Mouse (Mus musculus): ENCODE data around the gene Sctr.
A peak's percentile ranks its signal among the peaks of the same experiment; 100 is the strongest.

Sctr gene

GRCm38 (mm10) chr1:120030474-120030873, 23.8 kb downstream of the Sctr start:
- DNase-seq = no peak

DNA sequence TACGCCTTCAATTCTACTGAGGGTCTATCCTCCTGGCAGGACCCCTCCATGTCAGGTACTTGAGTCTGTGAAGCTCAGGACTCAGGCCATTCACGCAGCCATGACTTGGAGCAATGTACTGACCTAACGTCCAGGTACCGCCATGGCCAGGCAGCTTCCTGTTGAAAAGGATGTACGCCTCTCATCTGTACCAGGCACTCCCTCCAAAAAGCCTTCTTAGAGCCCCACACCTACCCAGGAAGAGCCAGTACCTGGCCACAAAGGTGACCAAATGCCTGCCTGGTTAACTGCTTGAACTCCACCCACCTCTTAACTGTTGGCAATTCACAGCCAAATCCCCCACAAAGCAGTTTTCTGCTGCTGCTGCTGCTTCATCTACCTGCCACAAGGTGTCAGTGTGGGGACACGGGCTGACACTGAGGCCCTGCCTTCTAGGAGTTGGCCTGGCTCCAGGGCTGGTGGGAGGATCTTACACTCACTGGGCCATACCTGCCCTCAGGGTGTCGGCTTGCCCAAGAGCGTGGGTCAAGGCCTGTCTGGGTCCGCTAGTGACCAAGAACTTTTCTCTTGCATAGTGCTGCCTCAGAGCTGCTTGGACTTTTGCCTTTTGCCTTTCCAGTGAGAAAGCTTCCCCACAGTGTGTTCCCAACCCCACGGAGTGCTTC, 26.2 kb downstream of the Sctr start:
- DNase-seq = peak; percentile 42 to 55

DNA sequence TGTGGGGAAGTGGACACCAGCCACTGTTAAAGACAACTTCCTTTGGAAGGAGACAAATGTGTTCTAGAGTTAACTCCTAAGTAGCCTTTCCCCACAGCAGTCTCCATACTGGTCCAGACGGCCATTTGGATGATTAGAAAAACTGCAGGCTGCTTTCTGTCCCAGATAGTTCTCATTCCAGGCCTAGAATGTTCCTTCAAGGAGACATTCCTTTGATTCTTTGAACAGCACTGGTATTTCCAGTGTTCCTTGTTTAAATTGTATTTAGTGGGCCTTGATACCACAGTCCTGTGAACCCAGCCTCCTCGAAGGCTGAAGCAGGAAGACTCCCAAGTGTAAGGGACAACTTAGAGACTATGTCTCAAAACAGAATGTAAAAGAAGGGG, 26.8 kb downstream of the Sctr start:
- no peak for DNase-seq

DNA sequence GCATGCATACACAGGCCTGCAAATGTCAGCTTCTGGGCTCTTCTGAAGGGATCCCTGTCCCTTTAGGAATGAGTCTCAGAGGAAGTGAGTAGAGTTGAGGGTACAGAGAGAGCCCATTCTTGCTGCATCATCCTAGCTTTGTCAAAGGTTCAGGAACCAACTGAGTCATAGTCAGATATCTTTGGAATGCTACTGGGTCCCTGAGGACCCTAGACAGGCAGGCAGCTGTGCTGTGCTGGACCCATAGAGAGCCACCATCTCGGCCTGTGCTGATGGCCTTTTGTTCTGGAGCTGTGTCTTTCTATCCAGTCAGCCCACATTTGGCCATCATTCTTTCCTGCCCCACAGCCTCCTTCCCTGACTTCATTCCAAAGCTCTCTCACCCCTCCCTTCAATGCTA, 28.1 kb downstream of the Sctr start:
- no peak for DNase-seq

- no peak for DNase-seq
These were observed 28.9 kb downstream of the Sctr start for GRCm38 (mm10) chr1:120035456-120036034.

- DNase-seq = no peak
These were observed 30.5 kb downstream of the Sctr start for GRCm38 (mm10) chr1:120037021-120037683.

DNA sequence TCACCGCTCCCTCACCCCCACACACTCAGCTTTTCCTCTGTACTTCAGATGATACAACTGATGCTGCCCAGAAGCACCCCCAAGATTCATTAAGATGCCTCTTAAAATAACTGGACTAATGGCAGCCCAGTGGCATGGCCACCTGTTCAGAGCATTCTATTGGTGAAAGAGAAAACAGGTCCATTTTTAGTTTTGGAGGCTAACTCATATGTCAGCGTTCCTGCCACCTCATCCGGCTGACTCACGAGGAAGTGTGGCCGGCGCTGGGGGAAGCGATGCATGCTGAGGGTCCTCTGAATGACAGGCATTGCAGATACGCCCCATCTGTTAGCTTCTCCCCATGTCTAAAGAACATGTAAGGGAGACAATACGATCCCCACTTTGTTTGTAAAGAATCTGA, 31.9 kb downstream of the Sctr start:
- DNase-seq = no peak

GRCm38 (mm10) chr1:120042421-120042820, 35.7 kb downstream of the Sctr start:
- DNase-seq = no peak

DNA sequence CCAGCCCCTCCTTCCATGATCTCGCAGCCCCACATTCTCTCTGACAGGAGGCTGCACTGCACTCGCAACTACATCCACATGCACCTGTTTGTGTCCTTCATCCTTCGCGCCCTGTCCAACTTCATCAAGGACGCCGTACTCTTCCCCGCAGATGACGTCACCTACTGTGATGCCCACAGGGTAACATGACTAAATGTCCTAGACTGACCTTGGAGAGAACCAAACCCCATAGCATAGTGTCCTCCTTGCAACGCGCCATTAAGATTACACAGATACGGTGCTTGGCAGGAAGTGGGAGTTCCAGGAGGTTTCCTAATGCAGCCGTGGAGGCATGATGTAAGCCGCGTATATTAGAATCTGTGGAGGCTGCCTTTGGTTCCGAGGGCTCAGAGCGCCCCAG, 37.9 kb downstream of the Sctr start:
- no peak for DNase-seq

- DNase-seq = no peak
These were observed 40.6 kb downstream of the Sctr start for GRCm38 (mm10) chr1:120047325-120047724.

GRCm38 (mm10) chr1:120051070-120051469, 44.4 kb downstream of the Sctr start:
- DNase-seq = no peak

GRCm38 (mm10) chr1:120054997-120055396, 48.3 kb downstream of the Sctr start:
- no peak for DNase-seq

DNA sequence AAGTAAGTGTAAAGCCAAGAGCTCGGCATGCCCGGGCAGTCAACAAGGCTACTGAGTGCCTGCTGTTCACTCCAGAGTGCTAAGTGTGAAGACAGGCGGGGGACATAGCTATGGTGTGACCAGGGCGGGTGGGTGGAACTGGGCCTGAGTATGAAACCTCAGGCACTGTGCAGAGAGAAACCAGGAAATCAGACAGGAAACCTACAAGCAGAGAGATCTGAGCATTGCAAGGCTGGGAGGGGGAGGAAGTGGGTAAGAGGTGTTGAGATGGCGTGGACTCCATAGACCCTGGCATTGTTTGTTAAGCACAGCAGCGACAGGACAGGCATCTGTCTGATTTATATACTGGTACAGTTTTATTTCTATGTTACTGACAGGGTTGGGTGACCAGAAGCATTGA, 48.8 kb downstream of the Sctr start:
- DNase-seq = no peak

DNA sequence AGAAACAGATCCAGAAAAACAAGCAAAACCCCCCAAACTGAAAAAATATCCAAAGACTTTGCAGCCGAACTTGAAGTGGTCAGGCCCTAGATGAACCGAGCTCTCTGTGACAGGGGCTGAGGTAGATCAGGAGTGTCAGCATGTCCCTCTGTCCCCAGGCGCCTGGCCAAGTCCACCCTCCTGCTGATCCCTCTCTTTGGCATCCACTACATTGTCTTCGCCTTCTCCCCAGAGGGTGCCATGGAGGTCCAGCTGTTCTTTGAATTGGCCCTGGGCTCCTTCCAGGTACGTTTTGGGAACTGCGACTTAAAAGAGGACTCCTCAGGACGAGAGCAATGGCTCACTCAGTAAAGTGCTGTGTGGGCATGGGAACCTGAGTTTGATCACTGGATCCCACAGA, 49.5 kb downstream of the Sctr start:
- DNase-seq = no peak

- DNase-seq = no peak
These were observed 50.4 kb downstream of the Sctr start for GRCm38 (mm10) chr1:120057044-120057443.

DNA sequence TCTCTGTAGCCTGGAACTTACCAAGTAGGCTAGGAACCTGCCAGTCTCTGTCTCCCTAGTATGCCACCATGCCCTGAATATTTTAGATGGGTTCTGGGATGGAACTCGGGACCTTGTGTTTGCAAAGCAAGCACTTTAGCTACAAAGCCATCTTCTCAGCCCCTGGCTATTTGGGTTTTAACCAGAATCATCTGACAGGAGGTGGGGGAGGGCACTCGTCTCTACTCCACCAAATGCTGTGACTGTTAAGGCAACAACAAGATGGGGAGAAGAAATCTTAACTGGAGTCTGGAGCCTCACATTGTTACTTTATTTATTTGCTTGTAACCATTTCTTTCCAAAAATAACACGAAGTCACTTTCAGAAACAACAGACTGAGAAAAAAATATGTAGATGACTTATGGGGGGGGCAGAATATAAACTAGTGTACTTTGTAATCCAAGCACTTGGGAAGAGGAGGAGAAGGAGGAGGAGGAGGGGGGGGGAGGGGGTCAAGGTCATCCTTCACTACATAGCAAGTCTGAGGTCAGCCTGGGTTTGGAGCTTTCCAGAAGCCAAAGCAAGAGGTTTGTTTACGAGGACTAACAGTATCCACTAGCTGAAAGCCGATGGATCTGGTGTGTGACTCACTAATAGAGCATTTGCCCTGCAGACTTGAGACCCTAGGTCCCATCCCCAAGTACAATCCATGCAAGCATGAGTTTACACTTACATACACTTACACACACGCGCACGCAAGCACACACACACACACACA, 51.2 kb downstream of the Sctr start:
- DNase-seq = no peak

DNA sequence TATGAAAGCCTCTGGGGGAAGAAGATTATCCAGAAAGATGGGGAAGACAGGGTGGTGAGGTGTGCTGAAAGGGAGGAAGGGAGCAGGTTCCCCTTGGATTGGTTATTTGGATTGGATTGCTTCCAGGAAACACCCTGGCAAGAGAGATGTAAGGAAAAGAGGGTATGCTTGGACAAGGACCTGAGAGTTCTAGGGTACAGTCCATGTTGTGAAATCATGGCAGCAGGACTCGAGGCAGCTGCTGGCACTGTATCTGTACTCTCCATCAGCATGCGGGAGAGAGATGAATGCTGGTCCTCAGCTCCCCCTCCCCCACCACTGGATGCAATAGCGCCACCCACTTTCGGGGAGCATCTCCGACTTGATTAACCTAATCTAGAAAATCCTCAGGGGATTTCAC, 54.0 kb downstream of the Sctr start:
- DNase-seq = no peak

DNA sequence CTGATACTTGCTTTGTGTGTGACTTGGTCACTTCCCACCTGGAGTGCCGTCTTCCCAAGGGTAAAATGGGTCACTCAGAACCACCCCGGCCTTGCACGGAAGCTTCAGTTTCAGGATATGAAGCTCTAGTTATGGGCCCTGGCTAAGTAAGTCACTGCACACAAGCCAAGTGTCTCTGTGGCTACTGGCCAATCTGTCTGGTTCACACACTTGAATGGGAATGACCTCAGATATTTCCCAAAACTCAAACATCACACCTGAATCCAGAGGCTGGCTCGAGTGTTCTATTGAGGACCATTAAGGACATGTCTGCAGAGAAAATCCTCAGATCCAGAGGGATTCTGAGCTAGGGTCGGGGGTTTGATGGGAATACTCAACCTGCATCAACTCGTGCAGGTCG, 55.5 kb downstream of the Sctr start:
- no peak for DNase-seq

DNA sequence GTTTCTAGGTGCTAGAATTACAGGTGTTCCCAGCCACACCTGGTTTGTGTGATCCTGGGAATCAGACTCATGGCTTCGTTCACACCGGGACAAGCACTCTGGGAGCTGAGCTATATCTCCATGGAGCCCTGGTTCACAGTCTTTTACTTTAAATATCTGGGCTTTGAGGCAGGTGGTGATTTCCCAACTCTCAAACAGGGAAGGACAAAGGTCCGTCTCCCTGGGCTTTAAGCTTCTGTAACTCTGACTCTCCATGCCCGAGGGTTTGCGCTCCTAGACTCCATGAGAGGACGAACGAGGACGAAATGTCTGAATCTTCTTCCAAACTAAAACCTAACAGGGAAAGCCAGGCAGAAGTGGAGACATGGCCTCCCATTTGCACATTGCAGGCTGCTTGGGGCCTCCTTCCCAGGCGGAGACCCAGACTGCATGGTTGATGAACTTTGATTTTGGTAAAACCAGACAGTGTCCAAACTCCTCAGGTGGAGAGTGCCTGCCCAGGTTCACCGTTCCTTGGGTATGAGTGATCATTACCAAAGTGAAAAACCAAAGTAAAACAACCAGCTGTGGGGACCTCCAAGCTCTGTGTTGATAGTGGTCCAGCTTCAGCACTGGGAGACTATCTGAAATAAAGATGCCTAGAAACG, 57.5 kb downstream of the Sctr start:
- no peak for DNase-seq

GRCm38 (mm10) chr1:120066159-120066558, 59.5 kb downstream of the Sctr start:
- no peak for DNase-seq

DNA sequence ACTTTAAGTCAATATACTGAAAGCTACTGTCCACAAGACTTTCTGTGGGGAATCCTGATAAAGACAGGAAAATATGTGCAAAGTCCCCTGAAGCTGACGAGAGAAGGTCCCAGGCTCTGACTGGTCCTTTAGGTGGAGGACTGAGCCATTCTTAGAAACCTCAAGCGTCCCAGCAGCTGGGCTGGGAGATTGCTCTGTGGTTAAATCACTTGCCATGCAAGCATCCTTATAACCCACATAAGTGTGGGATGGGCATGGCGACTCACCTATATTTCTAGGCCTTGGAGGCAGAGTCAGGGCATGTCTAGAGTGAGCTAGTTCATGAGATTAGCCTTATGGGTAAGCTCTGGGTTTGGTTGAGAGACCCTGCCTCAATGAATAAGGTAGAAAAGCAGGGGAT, 59.9 kb downstream of the Sctr start:
- no peak for DNase-seq

- no peak for DNase-seq
These were observed 62.4 kb downstream of the Sctr start for GRCm38 (mm10) chr1:120069120-120069519.

DNA sequence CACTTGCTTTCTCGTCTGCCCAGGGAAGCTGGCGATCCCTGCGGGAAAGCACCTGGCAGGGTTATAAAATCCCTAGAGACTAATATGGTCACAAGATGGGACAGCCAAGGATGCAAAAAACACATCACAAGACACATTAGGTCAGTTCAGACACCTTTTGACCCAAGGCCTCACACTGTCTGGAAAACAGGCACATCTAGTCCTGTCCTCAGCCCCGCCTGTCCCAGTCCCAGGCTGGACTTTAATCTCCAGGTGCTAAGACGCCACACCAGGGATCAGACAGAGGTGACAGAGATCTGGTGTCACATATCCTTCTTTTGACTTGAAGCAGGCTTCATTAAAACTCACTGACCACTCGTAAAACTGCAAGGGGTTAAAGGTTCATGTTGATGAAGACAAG, 63.5 kb downstream of the Sctr start:
- no peak for DNase-seq
